Mouse (Mus musculus) lung, adult 18-20 months (tissue): Measurements from ENCODE around the gene Pald1.

ENCODE experiments used
- DNase-seq, 2 experiments: peaks; one replicate each; pipeline ENCODE4 v3.0.0; 2022; ENCODE audit warnings: mixed read lengths in 2 of 2

Pald1 gene

GRCm38 (mm10) chr10:61365902-61366301 lies 17.4 kb downstream of the Pald1 start:
- DNase-seq: peak; percentile 48 to 68

DNA sequence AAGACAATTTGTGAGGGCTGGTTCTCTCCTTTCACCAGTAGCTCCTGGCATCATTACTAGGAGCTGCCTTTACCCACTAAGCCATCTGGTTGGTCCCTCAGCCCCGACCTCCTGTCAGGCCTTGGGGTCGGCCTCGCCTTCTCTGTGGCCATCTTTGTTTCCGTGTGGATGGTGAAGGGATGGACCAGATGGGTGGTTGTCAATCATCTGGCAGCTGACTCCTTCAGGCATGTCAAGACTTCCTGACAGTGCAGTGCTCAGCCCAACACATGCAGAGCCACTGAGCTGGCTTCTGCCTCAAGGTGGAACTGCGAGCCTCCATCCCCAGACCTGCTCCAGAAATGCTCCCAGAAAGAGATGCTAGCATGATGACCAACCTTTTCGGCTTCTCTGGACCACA lies 18.9 kb downstream of the Pald1 start:
- DNase-seq: no peak

- DNase-seq: no peak
Measured at GRCm38 (mm10) chr10:61362992-61363391, 20.3 kb downstream of the Pald1 start.

DNA sequence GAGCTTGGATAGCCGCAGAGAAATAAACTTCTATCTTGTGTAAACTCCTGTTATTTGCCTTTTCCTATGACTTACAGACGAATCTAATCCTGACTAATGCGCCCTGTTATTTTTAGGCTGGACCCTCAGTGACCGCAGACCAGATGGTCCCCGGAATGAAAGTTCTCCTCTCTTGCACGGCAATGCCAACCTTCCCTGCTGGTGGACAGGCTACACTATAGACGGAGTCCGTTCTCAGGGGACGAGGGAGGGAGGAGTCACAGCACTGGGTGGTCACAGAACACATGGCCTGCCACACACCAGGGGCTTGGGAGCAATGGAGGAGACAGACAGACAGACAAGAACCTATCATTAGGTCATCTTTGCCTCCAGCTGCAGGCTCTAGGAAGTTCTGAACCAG lies 20.8 kb downstream of the Pald1 start:
- DNase-seq: no peak

- DNase-seq: no peak
Measured at GRCm38 (mm10) chr10:61360667-61361066, 22.7 kb downstream of the Pald1 start.

GRCm38 (mm10) chr10:61359411-61359810 lies 23.9 kb downstream of the Pald1 start:
- DNase-seq: no peak

GRCm38 (mm10) chr10:61357658-61358057 lies 25.7 kb downstream of the Pald1 start:
- peak; percentile 48 to 57 for DNase-seq

DNA sequence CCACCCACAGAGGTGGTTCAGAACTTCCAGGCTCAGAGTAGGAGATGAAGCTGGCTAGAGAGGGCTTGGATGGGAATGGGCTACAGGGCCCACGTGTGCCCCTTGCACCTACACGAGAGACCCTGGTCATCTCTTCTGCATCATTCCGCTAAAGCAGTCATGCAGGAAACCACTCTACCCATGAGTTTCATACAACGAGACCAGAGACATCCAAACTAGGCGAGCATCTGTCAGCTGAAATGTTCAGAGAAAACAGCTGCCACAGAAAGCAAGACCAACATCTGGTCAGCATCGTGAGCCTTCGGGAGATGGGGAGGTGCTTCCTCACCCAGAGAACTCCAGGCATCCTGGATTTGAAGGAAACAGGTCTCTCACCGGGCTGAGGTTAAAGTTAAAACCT lies 26.8 kb downstream of the Pald1 start:
- no peak for DNase-seq

DNA sequence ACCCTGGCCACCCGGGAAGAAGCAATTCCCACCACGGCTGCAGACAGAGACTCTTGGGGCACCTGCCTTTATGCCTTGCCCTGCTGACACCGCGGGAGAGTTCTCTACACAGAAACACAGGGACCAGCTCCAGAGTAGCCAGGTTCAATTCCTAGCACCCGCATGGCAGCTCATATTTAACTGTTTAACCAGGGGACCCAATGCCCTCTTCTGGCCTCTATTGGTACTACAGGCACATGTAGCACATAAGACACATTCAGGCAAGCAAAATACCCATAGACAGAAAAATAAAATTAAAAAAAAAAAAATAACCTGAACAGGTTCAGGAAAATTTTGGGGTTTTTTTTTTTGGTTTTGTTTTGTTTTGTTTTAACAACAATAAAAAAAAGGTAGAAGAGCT lies 27.2 kb downstream of the Pald1 start:
- no peak for DNase-seq

DNA sequence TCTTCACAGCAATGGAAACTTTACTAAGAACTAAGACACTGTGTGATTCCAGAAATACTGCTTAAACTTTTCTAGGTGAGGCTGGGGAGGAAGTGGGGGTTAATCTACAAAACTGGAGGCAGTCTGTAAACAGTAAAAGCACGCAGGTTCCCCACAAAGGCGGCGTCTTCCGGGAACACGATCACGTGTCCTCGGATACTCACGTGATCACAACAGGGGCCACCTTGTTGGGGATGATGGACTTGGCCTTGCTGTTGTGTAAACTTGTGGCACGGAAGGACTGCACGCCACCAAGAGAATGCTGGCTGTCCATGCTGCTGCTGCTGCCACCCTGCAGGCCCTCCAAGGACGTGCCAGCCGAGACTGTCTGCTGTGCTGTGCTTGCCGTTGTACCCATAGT lies 27.7 kb downstream of the Pald1 start:
- DNase-seq: no peak

DNA sequence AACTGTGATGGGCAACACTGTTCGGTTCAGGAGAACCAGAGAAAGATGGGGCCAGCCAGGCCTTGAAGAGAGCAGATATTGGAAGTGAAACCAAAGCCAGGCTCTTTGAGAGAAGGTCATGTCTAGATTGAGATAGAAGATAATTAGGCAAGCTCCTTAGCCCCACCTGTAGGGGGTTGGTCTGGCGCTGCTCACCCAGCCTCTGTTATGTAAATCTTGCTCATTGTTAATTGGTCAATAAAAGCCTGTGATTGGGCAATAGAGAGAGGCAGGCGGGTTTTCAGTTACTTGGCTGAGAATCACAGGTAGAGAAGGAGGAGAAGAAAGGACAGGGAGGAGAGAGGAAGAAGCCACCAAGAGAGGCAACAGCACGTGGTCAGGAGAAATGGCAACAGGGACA lies 32.1 kb downstream of the Pald1 start:
- DNase-seq: no peak

- peak in 1 of 2 experiments; percentile 32 for DNase-seq
Measured at GRCm38 (mm10) chr10:61346374-61346773, 37.0 kb downstream of the Pald1 start.

GRCm38 (mm10) chr10:61345179-61345578 lies 38.2 kb downstream of the Pald1 start:
- DNase-seq: no peak

DNA sequence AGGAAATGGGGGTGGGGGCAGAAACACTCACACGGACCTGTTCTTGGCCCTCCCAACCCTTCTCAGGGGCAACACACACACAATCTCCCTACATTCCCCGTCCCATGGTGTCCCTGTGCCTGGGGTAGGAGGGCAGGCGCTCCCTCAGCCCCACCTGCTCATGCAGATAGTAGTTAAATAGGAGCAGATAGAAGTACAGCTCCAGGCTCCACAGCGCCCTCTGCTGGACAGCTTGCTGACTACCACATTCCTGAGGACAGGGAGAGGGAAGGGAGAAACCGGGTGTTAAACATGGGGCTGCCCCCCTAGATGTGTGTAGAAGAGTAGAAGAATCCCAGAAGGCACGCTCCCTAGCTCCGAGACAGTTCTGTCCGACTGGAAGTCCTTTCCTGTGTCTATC lies 39.4 kb downstream of the Pald1 start:
- DNase-seq: peak; percentile 39 to 53

- DNase-seq: no peak
Measured at GRCm38 (mm10) chr10:61342750-61343149, 40.6 kb downstream of the Pald1 start.

- peak; percentile 55 to 65 for DNase-seq
Measured at GRCm38 (mm10) chr10:61341557-61341956, 41.8 kb downstream of the Pald1 start.

GRCm38 (mm10) chr10:61341045-61341444 lies 42.3 kb downstream of the Pald1 start:
- DNase-seq: no peak

- no peak for DNase-seq
Measured at GRCm38 (mm10) chr10:61340247-61340646, 43.1 kb downstream of the Pald1 start.

- no peak for DNase-seq
Measured at GRCm38 (mm10) chr10:61339216-61339615, 44.1 kb downstream of the Pald1 start.

DNA sequence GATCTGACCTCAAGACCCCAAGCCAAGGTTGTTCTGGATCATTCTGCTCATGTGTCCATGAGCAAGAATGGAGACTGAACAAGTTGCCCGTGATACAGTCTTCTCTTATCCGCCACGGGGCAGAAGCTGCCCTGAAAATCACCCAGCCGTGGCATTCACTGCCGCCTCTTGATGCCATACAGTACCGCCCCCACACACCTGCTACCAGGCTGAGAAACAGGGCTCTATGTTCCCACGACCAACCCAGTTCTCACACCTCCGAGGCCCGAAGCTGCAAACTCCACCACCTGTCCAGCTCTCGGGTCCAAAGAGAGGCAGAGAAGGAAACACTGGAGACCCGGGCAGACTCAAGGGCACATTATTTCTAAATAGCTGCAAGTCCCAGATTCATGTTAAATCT lies 45.7 kb downstream of the Pald1 start:
- DNase-seq: no peak

- no peak for DNase-seq
Measured at GRCm38 (mm10) chr10:61336592-61336991, 46.7 kb downstream of the Pald1 start.

DNA sequence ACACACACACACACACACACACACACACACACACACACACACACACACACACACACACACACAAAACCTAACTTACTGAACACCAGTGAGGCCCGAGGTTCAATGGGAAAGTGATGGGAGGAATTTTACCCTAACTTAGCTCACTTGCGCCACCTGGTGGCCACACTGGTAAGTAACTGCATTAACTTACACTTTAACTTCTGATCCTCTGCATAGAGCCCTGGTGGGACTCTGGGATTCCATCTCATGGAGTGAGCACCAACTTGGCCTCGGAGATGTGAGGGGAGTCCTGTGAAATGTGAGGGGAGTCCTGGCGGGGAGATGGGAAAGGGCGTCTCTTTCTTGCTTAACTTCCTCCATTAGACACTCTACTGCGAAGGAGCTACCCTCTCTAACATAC lies 47.2 kb downstream of the Pald1 start:
- peak; percentile 65 to 68 for DNase-seq

GRCm38 (mm10) chr10:61334545-61334944 lies 48.8 kb downstream of the Pald1 start:
- no peak for DNase-seq

GRCm38 (mm10) chr10:61331046-61331445 lies 52.3 kb downstream of the Pald1 start:
- DNase-seq: peak; percentile 37 to 41

DNA sequence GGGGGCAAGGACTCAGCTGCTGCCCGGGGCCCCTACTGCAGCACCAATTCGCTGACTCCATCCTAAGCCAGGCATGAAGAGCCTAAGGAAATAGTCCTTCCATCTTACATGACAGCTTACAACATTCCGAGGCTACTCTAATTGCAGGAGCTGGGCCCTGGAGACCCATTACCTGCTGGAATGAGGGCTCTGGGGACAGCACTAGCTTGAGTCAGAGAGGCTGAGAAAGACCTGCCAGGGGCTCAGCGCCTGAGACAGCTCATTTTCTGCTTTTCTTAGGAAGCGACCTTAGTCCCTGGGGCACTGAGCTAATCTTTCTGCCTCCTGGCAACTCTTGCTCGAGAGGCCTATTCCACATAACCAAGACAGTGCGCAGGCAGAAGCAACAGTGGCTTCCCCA lies 54.4 kb downstream of the Pald1 start:
- no peak for DNase-seq

DNA sequence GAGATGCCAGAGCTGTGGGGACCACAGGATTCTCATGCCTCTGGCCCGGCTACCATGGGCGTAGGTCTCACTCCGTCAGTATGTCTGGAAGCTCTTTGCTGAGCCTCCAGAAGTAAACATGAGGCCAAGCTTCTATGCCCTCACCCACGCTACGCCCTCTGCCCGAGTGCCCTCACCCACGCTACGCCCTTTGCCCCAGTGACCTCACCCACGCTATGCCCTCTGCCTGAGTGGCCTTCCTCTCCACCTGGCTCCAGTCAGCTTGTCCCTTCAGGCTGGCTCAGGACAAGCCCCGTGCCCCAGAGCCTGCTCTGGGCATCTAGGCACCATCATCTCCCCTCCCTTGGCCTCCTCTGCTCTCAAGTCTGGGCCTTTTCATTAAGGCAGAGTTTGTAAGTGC lies 55.8 kb downstream of the Pald1 start:
- DNase-seq: no peak
